In genomic region chr11:61222007-61222406, GRCm38 (mm10) we compare ENCODE assay signal across 22 mouse cellular contexts. TPM values are rescaled to one million over a fixed set of nuclear protein-coding genes. Genes with fewer than 3 reads are reported as not detected.
DNase-seq lines count a peak whose midpoint lies in the region; ATAC-seq and TF ChIP-seq lines count a peak whose summit lies in the region.
"Had no signal": no experiment of that assay in that cellular context is flagged by ENCODE, and none has a peak within 500 bp of the region (broad histone marks: within the 10 kb centered on the region; RNA-seq: fewer than 3 reads in every experiment).

No protein-coding gene starts in this region.

- TF ChIP-seq CTCF in left cerebral cortex, adult 2 months (IDR thresholded peaks at IDR 0.05) = no peak

- intact Hi-C loops in left cerebral cortex, adult 2 months (cut with DNase I) = no loop called here

- no peak for DNase-seq in frontal cortex, postnatal 14 days (ENCODE audit: low spot score in 2 of 2)
- DNase-seq in left cerebral cortex, adult 2 months (ENCODE audit: extremely low spot score in 1 of 2, low spot score in 2 of 2) = no peak
- DNase-seq in left cerebral cortex, adult 8-10 months (ENCODE audit: low spot score in 2 of 2) = no peak
- peak; percentile 58 for DNase-seq in brain, adult 2 months (ENCODE audit: low read depth, low spot score)
- no peak for DNase-seq in T-cell, adult 2 months (ENCODE audit: low spot score)
- DNase-seq: adrenal gland, adult 2 months; adrenal gland, adult 8-10 months; adrenal gland, postnatal 10 days; adrenal gland, postnatal 14 days; adrenal gland, postnatal 25 days; adrenal gland, postnatal 36 days; B cell, adult 2 months; cerebellum, adult 11 months; cerebellum, adult 11-12 months; cerebellum, adult 18-20 months; cerebellum, adult 2 months; cerebellum, adult 8-10 months had no signal

- H3K4me3 ChIP-seq in left cerebral cortex, adult 2 months = no peak overlapping the region

- ATAC-seq in frontal cortex, adult (ENCODE audit: low TSS enrichment) = peak; percentile 64; the same call in 1 of the 2 replicates
- ATAC-seq: activated CD4-positive, CD25-positive, alpha-beta regulatory T cell, adult 4 months; CD4-positive, CD25-positive, alpha-beta regulatory T cell, adult 4 months; Patski had no signal

- peak overlapping the region; percentile 56; the same call in 1 of the 2 replicates for H3K27ac ChIP-seq in left cerebral cortex, adult 2 months

RNA-seq across cellular contexts. Expression of gene Aldh3a1, which starts 14.7 kb away (rescaled TPM):
- 1 to 10 TPM; 2.1 to 2.6 TPM for total RNA-seq in left cerebral cortex, adult 2 months (2021)
- 1 to 10 TPM; 2.3 to 4.3 (median 2.7) TPM for total RNA-seq in left cerebral cortex, adult 8-10 months (2022)
- total RNA-seq: adrenal gland, postnatal 14 days; adrenal gland, postnatal 4 days had no signal

RNA-seq across cellular contexts. Expression of gene Aldh3a2, which starts 45.3 kb away (rescaled TPM):
- total RNA-seq in left cerebral cortex, adult 2 months (2021) = 10 to 100 TPM; 47.1 to 54.1 TPM
- 10 to 100 TPM; 54.8 to 58.9 (median 56.1) TPM for total RNA-seq in left cerebral cortex, adult 8-10 months (2022)

RNA-seq across cellular contexts. Expression of gene Usp22, which starts 47.2 kb away (rescaled TPM):
- 100 to 1,000 TPM; 194 to 209 TPM for total RNA-seq in left cerebral cortex, adult 2 months (2021)
- 100 to 1,000 TPM; 202 to 230 (median 218) TPM for total RNA-seq in left cerebral cortex, adult 8-10 months (2022)
